Mouse (Mus musculus): ENCODE data around the gene Trim32. TPM values are rescaled to one million over a fixed set of nuclear protein-coding genes. Genes with fewer than 3 reads are reported as not detected.

Gene Trim32
- polyA plus RNA-seq (2015; fragmentation: Nextera tagmentation; extraction: Ambion mirVana), result 28.5 and 36.0 TPM in 2 replicates

DNA sequence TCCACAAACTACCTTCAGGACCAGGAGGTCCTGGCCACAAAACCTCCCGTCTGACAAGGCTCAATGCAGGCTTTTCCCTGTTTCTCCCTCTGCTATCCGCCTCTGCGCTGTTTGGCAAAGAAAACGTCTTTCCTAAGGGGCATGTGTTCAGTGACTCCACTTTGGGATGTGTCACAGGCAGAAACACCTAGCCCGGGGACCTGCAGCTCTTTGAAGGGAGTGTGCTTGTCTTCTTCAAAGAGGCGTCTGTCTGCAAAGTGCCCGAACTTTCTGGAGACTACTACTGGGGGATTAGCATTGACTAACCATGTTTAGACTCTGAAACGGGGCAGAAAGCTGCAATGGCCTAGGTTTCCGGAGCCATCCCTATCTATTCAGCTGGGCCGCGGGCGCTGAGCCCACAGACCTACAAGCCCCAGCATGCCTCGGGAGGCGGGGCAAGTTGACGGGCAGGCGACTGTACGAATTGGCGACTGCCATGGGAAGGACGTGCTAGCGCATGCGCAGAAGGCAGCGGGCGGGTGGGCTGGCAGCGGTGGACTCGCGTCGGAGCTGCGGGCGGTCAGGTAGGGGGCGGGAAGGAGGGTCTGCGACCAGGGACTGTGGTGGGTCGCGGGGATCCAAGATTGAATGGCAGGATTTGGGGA, at the start of gene Trim32:
Gene Trim32 (plus strand): TSS at position 483 of the 647 bp plus-strand sequence.
- H3K27me3 ChIP-seq, result no peaks in the 10 kb centered on the region
- H3K36me3 ChIP-seq, result no peaks in the 10 kb centered on the region
- H3K4me2 ChIP-seq, result peak within 1 kb of the TSS; percentile 82
- H3K4me3 ChIP-seq, result peak within 1 kb of the TSS; percentile 71
- ATAC-seq (replicated peaks; ENCODE audit: insufficient number of reproducible peaks, insufficient read depth, low FRiP score, low read depth), result peak; percentile 94
- H3K9me3 ChIP-seq (replicated peaks), result no peaks in the 10 kb centered on the region
- H3K9ac ChIP-seq, result peak within 1 kb of the TSS; percentile 80
- H3K27ac ChIP-seq, result peak within 1 kb of the TSS; percentile 49
- peaks cover 35% of the 10 kb centered on the region for H3K4me1 ChIP-seq (replicated peaks)
- 2% methylated on average over 33 of the region's 33 CpGs for WGBS

DNA sequence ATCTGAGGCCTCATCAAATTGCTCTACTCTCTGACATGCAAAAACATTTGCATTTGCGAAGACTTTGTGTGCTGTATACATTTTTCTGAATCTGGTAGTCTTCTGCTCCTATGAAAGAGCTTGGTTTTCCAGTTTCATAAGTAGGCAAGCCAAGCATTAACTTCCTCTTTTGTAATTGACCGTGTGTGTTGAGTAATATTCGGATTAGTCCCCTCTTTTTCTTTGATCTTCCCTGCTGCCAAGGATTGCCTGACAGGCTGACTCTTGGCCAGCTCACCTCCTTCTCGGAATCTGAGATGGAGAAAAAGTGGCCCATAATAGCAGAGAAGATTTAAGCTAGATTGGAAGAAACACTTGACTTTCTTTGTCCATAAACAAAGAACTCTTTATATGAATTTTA, 39.3 kb upstream of the Trim32 start:
- no peak for ATAC-seq (replicated peaks; ENCODE audit: insufficient number of reproducible peaks, insufficient read depth, low FRiP score, low read depth)
- Histone ChIP-seq H3K27ac (no peak overlapping the region), H3K27me3 (no peaks in the 10 kb centered on the region), H3K36me3 (no peaks in the 10 kb centered on the region), H3K4me1 (replicated peaks) (no peaks in the 10 kb centered on the region), H3K9me3 (replicated peaks) (no peaks in the 10 kb centered on the region), H3K4me2 (no peak overlapping the region), H3K4me3 (no peak overlapping the region), H3K9ac (no peak overlapping the region)
- 62% methylated on average over 4 of the region's 4 CpGs for WGBS

DNA sequence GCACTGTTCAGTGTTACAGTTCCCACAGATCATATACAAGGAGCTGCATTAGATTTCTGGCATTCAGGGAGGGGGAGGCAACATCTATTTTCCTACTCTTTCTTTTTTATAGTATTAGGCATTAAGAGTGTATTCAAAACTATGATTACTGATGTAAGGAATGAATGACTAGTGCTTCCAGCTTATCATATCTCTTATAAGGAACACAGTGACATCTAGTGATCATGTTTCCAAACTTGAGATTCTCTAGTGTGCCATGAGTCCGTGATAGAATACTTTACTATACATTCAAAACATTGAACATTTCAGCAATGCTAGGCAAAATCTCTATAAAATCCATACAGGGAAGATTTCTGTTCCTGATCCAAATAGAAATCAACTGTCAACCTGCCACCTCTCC, 24.5 kb upstream of the Trim32 start:
- no peak for ATAC-seq (replicated peaks; ENCODE audit: insufficient number of reproducible peaks, insufficient read depth, low FRiP score, low read depth)
- no peaks in the 10 kb centered on the region for H3K27me3 ChIP-seq
- WGBS, result 54% methylated on average over 1 of the region's 1 CpGs
- no peak overlapping the region for H3K4me2 ChIP-seq
- H3K9me3 ChIP-seq (replicated peaks), result no peaks in the 10 kb centered on the region
- H3K9ac ChIP-seq, result no peak overlapping the region
- no peak overlapping the region for H3K4me3 ChIP-seq
- no peaks in the 10 kb centered on the region for H3K4me1 ChIP-seq (replicated peaks)
- no peaks in the 10 kb centered on the region for H3K36me3 ChIP-seq
- H3K27ac ChIP-seq, result no peak overlapping the region

DNA sequence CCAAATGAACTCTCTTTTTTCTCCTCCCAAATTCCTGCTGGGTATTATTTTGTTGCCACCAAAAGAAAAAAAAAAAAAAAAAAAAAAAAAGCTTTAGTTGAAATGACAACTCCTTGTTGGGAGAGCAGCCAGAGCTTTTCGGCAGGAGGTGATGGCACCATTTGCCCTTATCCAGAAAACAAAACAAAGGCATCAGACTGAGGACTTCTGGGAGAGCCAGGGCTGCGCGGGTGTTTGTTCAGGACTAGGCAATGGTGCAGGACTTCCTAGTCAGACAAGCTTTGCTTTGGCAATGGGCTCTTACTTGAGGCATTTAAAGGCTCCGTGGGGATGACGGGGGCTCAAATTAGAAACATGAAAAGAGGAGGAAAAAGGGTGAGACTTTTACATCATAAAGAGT, 17.8 kb upstream of the Trim32 start:
- ATAC-seq (replicated peaks; ENCODE audit: insufficient number of reproducible peaks, insufficient read depth, low FRiP score, low read depth), result no peak
- 0 out of 2 replicates have a peak, but pooled peaks cover 9% of the 10 kb centered on the region for H3K4me1 ChIP-seq (replicated peaks)
- no peak overlapping the region for H3K9ac ChIP-seq
- H3K36me3 ChIP-seq, result no peaks in the 10 kb centered on the region
- H3K27ac ChIP-seq, result no peak overlapping the region
- H3K4me2 ChIP-seq, result no peak overlapping the region
- no peaks in the 10 kb centered on the region for H3K27me3 ChIP-seq
- no peaks in the 10 kb centered on the region for H3K9me3 ChIP-seq (replicated peaks)
- no peak overlapping the region for H3K4me3 ChIP-seq
- 34% methylated on average over 5 of the region's 5 CpGs for WGBS

DNA sequence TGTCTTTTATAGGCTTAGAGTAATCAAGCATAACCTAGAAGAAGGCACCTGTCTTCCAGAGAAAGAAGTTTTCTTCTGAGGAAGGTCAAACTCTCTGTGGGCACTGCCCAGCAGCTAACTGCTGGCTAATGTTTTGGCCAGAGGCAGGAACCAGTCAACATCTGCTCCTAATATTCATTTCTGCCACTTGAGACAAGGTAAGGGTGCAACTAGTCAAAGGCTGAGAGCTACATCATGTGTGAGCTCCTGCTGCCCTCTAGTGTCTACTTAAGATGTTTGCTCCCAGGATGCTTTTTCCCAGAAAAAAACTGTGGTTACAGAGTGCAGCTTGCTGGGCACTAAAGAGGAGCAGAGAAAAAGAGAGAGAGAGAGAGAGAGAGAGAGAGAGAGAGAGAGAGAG, 15.0 kb upstream of the Trim32 start:
- H3K4me3 ChIP-seq, result no peak overlapping the region
- no peaks in the 10 kb centered on the region for H3K27me3 ChIP-seq
- no peaks in the 10 kb centered on the region for H3K9me3 ChIP-seq (replicated peaks)
- H3K4me1 ChIP-seq (replicated peaks), result 0 out of 2 replicates have a peak, but pooled peaks cover 9% of the 10 kb centered on the region
- no peaks in the 10 kb centered on the region for H3K36me3 ChIP-seq
- ATAC-seq (replicated peaks; ENCODE audit: insufficient number of reproducible peaks, insufficient read depth, low FRiP score, low read depth), result no peak
- H3K4me2 ChIP-seq, result no peak overlapping the region
- H3K9ac ChIP-seq, result no peak overlapping the region
- no peak overlapping the region for H3K27ac ChIP-seq

DNA sequence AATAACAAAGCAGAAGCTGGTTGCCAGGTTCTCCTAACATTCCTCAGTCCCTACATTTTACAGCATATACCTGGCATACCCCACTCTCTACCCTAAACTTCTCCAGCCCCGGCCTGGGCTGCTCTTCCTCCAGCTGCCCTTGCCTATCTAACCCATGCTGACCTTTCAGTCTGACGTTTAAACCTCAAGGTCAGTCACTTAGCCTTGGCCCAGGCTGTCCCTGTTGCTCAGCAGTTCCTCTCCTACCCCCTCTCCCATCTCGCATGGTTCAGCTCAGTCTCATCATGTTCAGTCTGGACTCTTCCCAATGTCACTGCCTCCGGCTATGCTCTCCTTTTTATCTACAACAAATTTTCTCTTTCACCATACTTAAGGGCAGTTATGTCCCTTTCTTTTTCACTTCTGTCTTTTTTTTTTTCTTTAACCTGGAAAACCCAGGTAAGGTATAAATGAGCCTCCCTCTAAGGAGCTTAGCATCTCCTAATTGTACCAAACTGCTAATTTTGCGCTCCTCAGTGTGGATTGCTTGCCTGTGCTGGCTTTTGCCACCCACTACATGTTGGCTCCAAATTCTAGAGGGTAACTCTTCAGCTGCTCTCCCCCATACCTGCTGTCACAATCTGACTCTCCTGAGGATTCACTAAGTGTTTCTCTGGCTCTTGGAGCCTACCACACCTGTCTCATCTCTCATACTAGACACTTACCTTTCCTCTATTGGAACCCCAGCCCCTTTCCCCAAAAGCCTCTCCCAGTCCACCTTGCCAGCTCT, 10.0 kb upstream of the Trim32 start:
- no peaks in the 10 kb centered on the region for H3K9me3 ChIP-seq (replicated peaks)
- ATAC-seq (replicated peaks; ENCODE audit: insufficient number of reproducible peaks, insufficient read depth, low FRiP score, low read depth), result no peak
- no peak overlapping the region for H3K4me2 ChIP-seq
- H3K36me3 ChIP-seq, result no peaks in the 10 kb centered on the region
- H3K27me3 ChIP-seq, result no peaks in the 10 kb centered on the region
- no peak overlapping the region for H3K27ac ChIP-seq
- 59% methylated on average over 5 of the region's 5 CpGs for WGBS
- H3K4me1 ChIP-seq (replicated peaks), result no peaks in the 10 kb centered on the region
- no peak overlapping the region for H3K9ac ChIP-seq
- no peak overlapping the region for H3K4me3 ChIP-seq

DNA sequence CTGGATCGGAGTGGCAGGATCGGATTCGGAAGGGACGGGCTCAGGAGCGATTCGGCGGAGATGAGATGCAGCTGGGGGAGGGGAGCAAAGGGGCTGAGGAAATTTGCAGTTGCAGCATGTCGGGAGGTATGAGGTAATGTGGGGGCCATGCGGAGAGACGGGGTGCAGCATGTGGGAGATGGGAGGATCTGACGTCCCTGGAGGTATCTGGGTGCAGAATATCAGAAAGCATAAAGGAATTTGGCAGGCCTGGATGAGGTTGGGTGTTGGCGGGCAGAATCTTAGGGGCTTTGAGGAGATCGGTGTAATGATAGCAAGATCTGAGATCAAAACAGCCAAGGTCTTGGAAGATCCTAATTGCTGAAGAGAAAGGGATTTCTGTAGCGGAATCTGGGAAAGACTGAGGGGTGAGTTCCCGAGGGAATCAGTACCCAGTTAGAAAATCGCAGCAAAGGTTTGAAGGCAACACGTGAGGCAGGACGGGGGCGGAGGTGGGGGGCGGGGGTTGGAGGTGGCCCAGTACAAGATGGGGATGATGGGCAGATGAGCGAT, 441 bp downstream of the Trim32 start:
- H3K27ac ChIP-seq, result 0 out of 2 replicates have a peak overlapping the region, but pooled peaks have one; percentile 45
- WGBS, result under 1% methylated on average over 21 of the region's 21 CpGs

DNA sequence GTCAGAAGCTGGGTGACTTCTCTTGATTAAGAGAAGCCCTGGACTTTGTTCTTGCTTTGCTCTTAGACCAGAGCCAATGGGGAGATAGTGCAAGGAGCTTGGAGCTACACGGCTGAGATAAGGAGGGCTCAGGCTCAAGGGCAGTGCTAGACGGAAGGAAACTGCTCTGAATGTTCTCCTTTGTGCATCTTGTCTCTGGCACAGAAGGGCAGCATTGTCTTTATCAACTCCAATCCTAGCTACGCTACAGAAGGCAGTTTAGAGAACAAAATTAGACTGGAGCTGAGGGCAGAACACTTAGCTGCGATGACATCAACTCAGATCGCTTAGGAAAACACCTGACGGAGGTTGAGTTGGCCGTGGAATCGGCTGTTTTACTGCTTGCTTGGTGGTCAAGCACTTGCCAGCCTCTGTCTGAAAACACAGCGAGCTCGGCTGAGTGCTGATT, 2.4 kb downstream of the Trim32 start:
- H3K9ac ChIP-seq, result no peak overlapping the region; the same call in 1 of the 2 replicates
- H3K4me3 ChIP-seq, result peak overlapping the region; percentile 27
- 26% methylated on average over 10 of the region's 10 CpGs for WGBS
- peak overlapping the region; percentile 54 for H3K4me2 ChIP-seq
- peak; percentile 10; the same call in 1 of the 2 replicates for ATAC-seq (replicated peaks; ENCODE audit: insufficient number of reproducible peaks, insufficient read depth, low FRiP score, low read depth)
- peaks cover 41% of the 10 kb centered on the region for H3K4me1 ChIP-seq (replicated peaks)
- no peaks in the 10 kb centered on the region for H3K27me3 ChIP-seq
- no peaks in the 10 kb centered on the region for H3K36me3 ChIP-seq
- no peaks in the 10 kb centered on the region for H3K9me3 ChIP-seq (replicated peaks)
- H3K27ac ChIP-seq, result peak overlapping the region; percentile 56

More for the DNA sequence above, 441 bp downstream of the Trim32 start:
- Histone ChIP-seq H3K4me2 (peak overlapping the region; percentile 82), H3K4me1 (replicated peaks) (peaks cover 38% of the 10 kb centered on the region), H3K4me3 (peak overlapping the region; percentile 71), H3K9ac (peak overlapping the region; percentile 80), H3K36me3 (no peaks in the 10 kb centered on the region), H3K9me3 (replicated peaks) (no peaks in the 10 kb centered on the region), H3K27me3 (no peaks in the 10 kb centered on the region)
- ATAC-seq (replicated peaks; ENCODE audit: insufficient number of reproducible peaks, insufficient read depth, low FRiP score, low read depth), result peak; percentile 56; the same call in 1 of the 2 replicates

DNA sequence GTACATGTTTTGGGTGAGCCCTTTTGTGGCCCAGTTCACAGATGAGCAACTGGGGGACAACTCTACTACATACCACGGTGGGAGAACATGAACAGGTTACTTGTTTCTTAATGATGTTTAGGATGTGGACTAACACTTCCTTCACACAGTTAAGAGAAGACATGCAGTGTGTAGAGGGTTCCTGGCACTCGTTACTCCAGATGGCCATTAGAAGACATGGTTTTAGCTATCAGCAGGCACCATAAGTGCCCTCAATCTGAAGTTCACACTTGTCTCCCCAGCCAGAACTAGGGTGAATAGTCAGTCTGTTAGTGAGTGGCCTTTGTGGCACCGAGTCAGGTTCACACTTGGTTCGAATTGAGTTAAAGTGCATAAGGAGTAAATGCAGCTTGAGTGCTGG, 3.3 kb downstream of the Trim32 start:
- Histone ChIP-seq H3K4me3 (no peak overlapping the region), H3K4me1 (replicated peaks) (peaks cover 41% of the 10 kb centered on the region), H3K9me3 (replicated peaks) (no peaks in the 10 kb centered on the region), H3K9ac (no peak overlapping the region), H3K27me3 (no peaks in the 10 kb centered on the region), H3K4me2 (no peak overlapping the region), H3K27ac (no peak overlapping the region), H3K36me3 (peaks cover 2% of the 10 kb centered on the region)
- 82% methylated on average over 4 of the region's 4 CpGs for WGBS
- ATAC-seq (replicated peaks; ENCODE audit: insufficient number of reproducible peaks, insufficient read depth, low FRiP score, low read depth), result no peak

DNA sequence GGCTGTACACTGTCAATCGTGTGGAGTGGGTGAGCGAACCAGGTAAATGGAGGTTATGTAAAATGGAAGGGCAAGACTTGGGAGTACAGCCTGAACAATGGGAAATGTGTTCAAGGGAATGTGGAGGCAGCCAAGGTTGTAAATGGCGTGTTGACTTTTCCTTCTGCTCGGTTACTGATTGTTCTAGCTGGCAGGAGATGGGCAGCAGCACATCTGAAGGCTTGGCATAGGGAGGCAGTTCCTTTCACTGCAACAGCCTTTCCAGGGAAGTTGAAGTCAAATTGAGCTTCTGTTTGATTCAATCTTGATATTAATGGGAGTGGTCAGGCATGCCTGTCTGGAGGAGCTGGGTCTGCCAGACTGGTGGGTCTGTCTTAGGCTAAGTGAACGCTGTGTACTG, 5.5 kb downstream of the Trim32 start:
- Histone ChIP-seq H3K9ac (no peak overlapping the region), H3K27ac (no peak overlapping the region), H3K9me3 (replicated peaks) (no peaks in the 10 kb centered on the region), H3K4me1 (replicated peaks) (peaks cover 38% of the 10 kb centered on the region), H3K4me3 (no peak overlapping the region), H3K36me3 (peaks cover 24% of the 10 kb centered on the region), H3K27me3 (no peaks in the 10 kb centered on the region), H3K4me2 (no peak overlapping the region)
- no peak for ATAC-seq (replicated peaks; ENCODE audit: insufficient number of reproducible peaks, insufficient read depth, low FRiP score, low read depth)
- 78% methylated on average over 5 of the region's 5 CpGs for WGBS

DNA sequence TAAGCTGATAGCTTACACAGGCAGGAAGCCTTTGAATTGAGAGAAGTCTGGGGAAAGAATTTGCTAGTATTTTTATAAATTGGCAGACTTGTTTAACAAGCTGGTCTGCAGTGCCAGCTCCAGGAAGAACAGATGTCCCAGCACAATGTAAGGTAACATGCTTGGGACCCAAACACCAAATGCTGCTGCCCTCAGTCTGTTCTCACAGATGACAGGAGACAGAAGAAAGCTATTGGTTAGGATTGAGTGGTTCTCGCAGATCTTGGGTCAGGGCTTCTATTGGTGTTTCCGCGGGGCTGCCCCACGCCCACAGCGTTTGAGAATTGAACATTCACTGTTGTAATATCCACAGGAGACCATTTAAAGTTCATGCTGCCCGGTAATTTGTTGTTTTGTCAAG, 6.1 kb downstream of the Trim32 start:
- Histone ChIP-seq H3K4me1 (replicated peaks) (peaks cover 33% of the 10 kb centered on the region), H3K9ac (no peak overlapping the region), H3K4me3 (no peak overlapping the region), H3K36me3 (peaks cover 30% of the 10 kb centered on the region), H3K4me2 (no peak overlapping the region), H3K27ac (no peak overlapping the region), H3K27me3 (no peaks in the 10 kb centered on the region), H3K9me3 (replicated peaks) (no peaks in the 10 kb centered on the region)
- no peak for ATAC-seq (replicated peaks; ENCODE audit: insufficient number of reproducible peaks, insufficient read depth, low FRiP score, low read depth)
- WGBS, result 91% methylated on average over 6 of the region's 6 CpGs

Measured in heart, embryonic 15.5 days (tissue).